21 mouse cellular contexts compared by ENCODE assay signal in genomic region chr17:51182715-51183114, GRCm38 (mm10). TPM values are rescaled to one million over a fixed set of nuclear protein-coding genes. Genes with fewer than 3 reads are reported as not detected.
A peak's percentile ranks its signal among the peaks of the same experiment; 100 is the strongest.
DNase-seq lines count a peak whose midpoint lies in the region; ATAC-seq and TF ChIP-seq lines count a peak whose summit lies in the region.
"Had no signal": no experiment of that assay in that cellular context is flagged by ENCODE, and none has a peak within 500 bp of the region (broad histone marks: within the 10 kb centered on the region; RNA-seq: fewer than 3 reads in every experiment).

No protein-coding gene starts in this region.

- peak; percentile 26 for ATAC-seq in frontal cortex, adult (ENCODE audit: low TSS enrichment)
- ATAC-seq: activated CD4-positive, CD25-positive, alpha-beta regulatory T cell, adult 4 months; hindbrain, postnatal 0 days; intestine, postnatal 0 days; liver, postnatal 0 days; Patski had no signal

- intact Hi-C loops in left cerebral cortex, adult 2 months (cut with DNase I) = loop anchor here (5.0 kb wide), 2 partner anchors 465 to 650 kb away; partner anchors contain the start of gene Satb1

- TF ChIP-seq CTCF in left cerebral cortex, adult 2 months (IDR thresholded peaks at IDR 0.05) = peak; percentile 12; the same call in 1 of the 2 replicates

- no peak for DNase-seq in frontal cortex, postnatal 10 days (ENCODE audit: low spot score in 2 of 2)
- DNase-seq in left cerebral cortex, adult 2 months (ENCODE audit: extremely low spot score in 1 of 2, low spot score in 2 of 2) = no peak
- DNase-seq in left cerebral cortex, adult 8-10 months (ENCODE audit: low spot score in 2 of 2) = no peak
- peak; percentile 30 for DNase-seq in brain, embryonic 18.5 days (ENCODE audit: low read depth, low spot score)
- DNase-seq in telencephalon, adult 2 months (ENCODE audit: low read depth, low spot score) = peak; percentile 47
- no peak for DNase-seq in embryo, embryonic 10.5 days (ENCODE audit: low spot score)
- DNase-seq: adrenal gland, postnatal 14 days; cerebellum, adult 2 months; gastrocnemius, postnatal 14 days; liver, postnatal 0 days; lung, postnatal 10 days; midbrain, embryonic 14.5 days; thymus, postnatal 14 days had no signal

- H3K27ac ChIP-seq in left cerebral cortex, adult 2 months = peak overlapping the region; percentile 69
- H3K27ac ChIP-seq: embryonic facial prominence, embryonic 13.5 days; hindbrain, embryonic 10.5 days; hindbrain, postnatal 0 days; neural tube, embryonic 13.5 days had no signal

- no peak overlapping the region for H3K4me3 ChIP-seq in left cerebral cortex, adult 2 months
- H3K4me3 ChIP-seq: embryonic facial prominence, embryonic 13.5 days; hindbrain, embryonic 10.5 days; neural tube, embryonic 13.5 days had no signal

RNA-seq across cellular contexts. Expression of gene Tbc1d5, which starts 3.6 kb away (rescaled TPM):
- total RNA-seq in left cerebral cortex, adult 2 months (2021) = 10 to 100 TPM; 26.8 to 26.9 TPM
- total RNA-seq in left cerebral cortex, adult 8-10 months (2022) = 10 to 100 TPM; 26.2 to 30.8 (median 29.1) TPM

Comparison
In these comparisons a context has a peak if more than half of its experiments do, and no peak if none do; other contexts are left out.
1. DNase-seq: peak in brain, embryonic 18.5 days (single experiment) and telencephalon, adult 2 months (single experiment); none in frontal cortex, postnatal 10 days (0 of 2), left cerebral cortex, adult 2 months (0 of 2), left cerebral cortex, adult 8-10 months (0 of 2) and embryo, embryonic 10.5 days (single experiment).